Mouse (Mus musculus): ENCODE data around the gene Catsper1. TPM values are rescaled to one million over a fixed set of nuclear protein-coding genes. Genes with fewer than 3 reads are reported as not detected.

Gene Catsper1
- polyA plus RNA-seq, 1 experiment from 2014 or later, result not detected

DNA sequence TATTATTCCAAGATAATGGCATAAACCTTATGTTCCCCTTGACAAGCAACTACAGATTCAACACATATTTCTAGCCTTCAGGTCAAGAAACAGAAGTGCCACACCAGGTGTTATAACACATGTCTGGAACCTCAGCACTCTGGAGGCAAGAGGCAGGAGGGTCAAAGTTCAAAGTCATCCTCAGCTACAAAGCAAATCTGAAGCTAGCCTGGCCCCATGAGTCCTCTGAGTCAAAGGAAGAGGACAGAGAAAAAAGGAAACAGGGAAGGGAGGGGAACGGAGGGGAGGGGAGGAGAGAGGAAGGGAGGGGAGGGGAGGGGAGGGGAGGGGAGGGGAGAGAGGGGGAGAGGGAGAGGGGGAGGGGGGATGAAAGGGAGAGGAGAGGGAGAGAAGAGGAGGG lies 20.5 kb downstream of the Catsper1 start:
- WGBS (ENCODE audit: insufficient replicate concordance), result no CpG with 5 or more reads among the region's 1 CpGs
- H3K4me2 ChIP-seq, result no peak overlapping the region
- no peak overlapping the region for H3K4me3 ChIP-seq (replicated peaks)
- ATAC-seq (ENCODE audit: insufficient read depth), result no peak
- no peak overlapping the region for H3K27ac ChIP-seq (replicated peaks)
- no peaks in the 10 kb centered on the region for H3K9me3 ChIP-seq (replicated peaks)
- H3K27me3 ChIP-seq, result no peaks in the 10 kb centered on the region
- H3K4me1 ChIP-seq (replicated peaks), result no peaks in the 10 kb centered on the region
- H3K36me3 ChIP-seq (replicated peaks), result no peaks in the 10 kb centered on the region
- no peak overlapping the region for H3K9ac ChIP-seq

DNA sequence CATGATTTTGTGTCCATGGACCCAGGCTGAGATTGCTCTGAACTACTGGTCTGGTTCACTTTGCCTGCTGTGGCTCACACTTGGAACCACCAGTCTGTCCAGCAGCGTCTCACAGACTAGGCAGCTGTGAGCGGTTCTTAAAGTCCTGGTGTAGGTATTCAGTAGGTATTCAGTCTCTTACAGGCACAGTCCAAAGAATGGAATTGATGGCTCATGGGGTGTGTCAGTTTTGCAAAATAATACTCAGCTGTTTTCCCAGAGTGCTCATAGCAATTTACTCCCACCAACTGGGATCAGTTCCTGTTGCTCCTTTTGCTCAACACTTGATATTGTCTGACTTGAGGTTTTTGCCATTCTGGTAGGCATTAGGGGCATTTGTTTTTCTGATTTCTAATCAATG lies 26.6 kb downstream of the Catsper1 start:
- no peak overlapping the region for H3K4me3 ChIP-seq (replicated peaks)
- H3K9ac ChIP-seq, result no peak overlapping the region
- H3K27me3 ChIP-seq, result no peaks in the 10 kb centered on the region
- WGBS (ENCODE audit: insufficient replicate concordance), result 77% methylated on average over 2 of the region's 2 CpGs
- no peak overlapping the region for H3K4me2 ChIP-seq
- no peaks in the 10 kb centered on the region for H3K9me3 ChIP-seq (replicated peaks)
- no peak for ATAC-seq (ENCODE audit: insufficient read depth)
- peaks cover 16% of the 10 kb centered on the region for H3K36me3 ChIP-seq (replicated peaks)
- H3K4me1 ChIP-seq (replicated peaks), result peaks cover 24% of the 10 kb centered on the region
- H3K27ac ChIP-seq (replicated peaks), result no peak overlapping the region

DNA sequence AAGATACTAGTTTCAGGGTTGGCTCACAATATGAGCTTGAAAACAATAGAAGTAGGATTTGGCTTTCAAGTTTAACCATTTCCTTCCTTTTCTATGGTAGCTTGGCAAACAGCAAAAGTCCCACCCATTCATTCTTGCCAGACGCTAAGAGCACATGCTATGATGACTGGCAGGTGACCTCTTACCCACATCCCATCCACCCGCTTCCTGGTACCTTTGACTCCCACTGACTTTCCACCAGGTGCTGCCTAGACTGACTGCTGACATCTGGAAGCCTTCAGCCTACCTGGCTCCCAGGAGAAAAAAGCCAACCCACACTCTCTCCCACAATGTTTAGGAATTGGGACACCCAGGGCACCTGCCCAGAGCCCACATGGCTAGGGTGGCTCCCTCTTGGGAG lies 28.6 kb downstream of the Catsper1 start:
- 0 out of 2 replicates have a peak overlapping the region, but pooled peaks have one; percentile 21 for H3K9ac ChIP-seq
- H3K27me3 ChIP-seq, result no peaks in the 10 kb centered on the region
- no peak overlapping the region for H3K4me3 ChIP-seq (replicated peaks)
- no peak for ATAC-seq (ENCODE audit: insufficient read depth)
- WGBS (ENCODE audit: insufficient replicate concordance), result 74% methylated on average over 2 of the region's 2 CpGs
- no peaks in the 10 kb centered on the region for H3K9me3 ChIP-seq (replicated peaks)
- no peak overlapping the region for H3K27ac ChIP-seq (replicated peaks)
- no peak overlapping the region for H3K4me2 ChIP-seq
- peaks cover 40% of the 10 kb centered on the region for H3K4me1 ChIP-seq (replicated peaks)
- peaks cover 28% of the 10 kb centered on the region for H3K36me3 ChIP-seq (replicated peaks)

GRCm38 (mm10) chr19:5365751-5366150 lies 30.2 kb downstream of the Catsper1 start:
- H3K27me3 ChIP-seq, result no peaks in the 10 kb centered on the region
- peaks cover 44% of the 10 kb centered on the region for H3K36me3 ChIP-seq (replicated peaks)
- H3K4me3 ChIP-seq (replicated peaks), result peak overlapping the region; percentile 78
- peaks cover 40% of the 10 kb centered on the region for H3K4me1 ChIP-seq (replicated peaks)
- no peaks in the 10 kb centered on the region for H3K9me3 ChIP-seq (replicated peaks)
- peak overlapping the region; percentile 93 for H3K4me2 ChIP-seq
- H3K27ac ChIP-seq (replicated peaks), result peak overlapping the region; percentile 95; the same call in 1 of the 2 replicates
- 3% methylated on average over 11 of the region's 11 CpGs for WGBS (ENCODE audit: insufficient replicate concordance)
- H3K9ac ChIP-seq, result peak overlapping the region; percentile 81
- no peak for ATAC-seq (ENCODE audit: insufficient read depth)

GRCm38 (mm10) chr19:5366175-5367052 lies 30.9 kb downstream of the Catsper1 start, which contains the start of gene Eif1ad:
Gene Eif1ad, plus strand, starts transcription at chr19:5366741.
- no peaks in the 10 kb centered on the region for H3K27me3 ChIP-seq
- peaks cover 49% of the 10 kb centered on the region for H3K36me3 ChIP-seq (replicated peaks)
- peak within 1 kb of the TSS; percentile 93 for H3K4me2 ChIP-seq
- H3K9ac ChIP-seq, result peak within 1 kb of the TSS; percentile 81
- ATAC-seq (ENCODE audit: insufficient read depth), result peak; percentile 93
- peaks cover 40% of the 10 kb centered on the region for H3K4me1 ChIP-seq (replicated peaks)
- H3K4me3 ChIP-seq (replicated peaks), result peak within 1 kb of the TSS; percentile 78
- H3K9me3 ChIP-seq (replicated peaks), result no peaks in the 10 kb centered on the region
- under 1% methylated on average over 92 of the region's 92 CpGs for WGBS (ENCODE audit: insufficient replicate concordance)
- peak within 1 kb of the TSS; percentile 95 for H3K27ac ChIP-seq (replicated peaks)

DNA sequence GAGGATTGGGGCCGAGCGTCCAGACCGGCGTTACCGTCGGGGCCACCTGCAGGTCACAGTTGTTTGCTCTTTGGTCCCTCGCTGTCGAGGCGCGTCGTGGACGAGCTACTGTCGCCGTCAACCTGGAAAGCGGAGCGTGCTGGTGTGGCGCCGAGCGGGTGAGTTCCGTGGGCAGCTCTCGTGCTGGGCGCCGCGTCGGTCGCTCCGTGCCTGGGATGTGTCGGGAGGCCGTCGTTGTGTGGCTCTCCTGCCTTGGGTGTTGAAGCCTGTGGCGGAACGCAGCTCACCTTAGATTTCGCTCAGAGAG lies 31.5 kb downstream of the Catsper1 start, which contains the start of gene Banf1:
TSS of gene Banf1 (minus strand) at position 116 of the 307 bp plus-strand sequence.
- peak within 1 kb of the TSS; percentile 78 for H3K4me3 ChIP-seq (replicated peaks)
- WGBS (ENCODE audit: insufficient replicate concordance), result under 1% methylated on average over 33 of the region's 33 CpGs

DNA sequence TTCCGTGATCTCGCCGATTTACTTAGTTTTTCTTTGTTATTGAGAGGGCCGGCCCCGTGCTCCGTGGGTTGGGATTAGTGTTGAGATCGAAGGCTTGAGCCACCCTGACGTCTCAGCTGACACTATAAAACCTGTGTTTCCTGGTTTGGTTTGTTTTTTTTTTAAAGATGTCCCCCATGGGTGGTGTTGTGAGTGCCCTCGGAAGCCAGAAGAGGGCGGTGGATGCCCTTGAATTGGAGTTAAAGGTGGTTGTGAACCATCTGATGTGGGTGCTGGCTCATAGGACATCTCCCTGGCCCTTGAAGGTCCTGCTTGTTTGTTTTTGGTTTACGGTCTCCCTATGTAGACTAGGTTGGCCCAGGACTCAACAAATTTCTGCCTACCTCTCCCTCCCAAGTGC lies 31.9 kb downstream of the Catsper1 start:
- H3K4me2 ChIP-seq, result peak overlapping the region; percentile 93
- H3K9me3 ChIP-seq (replicated peaks), result no peaks in the 10 kb centered on the region
- H3K4me3 ChIP-seq (replicated peaks), result peak overlapping the region; percentile 78
- peaks cover 40% of the 10 kb centered on the region for H3K4me1 ChIP-seq (replicated peaks)
- ATAC-seq (ENCODE audit: insufficient read depth), result no peak
- WGBS (ENCODE audit: insufficient replicate concordance), result 8% methylated on average over 11 of the region's 11 CpGs
- H3K9ac ChIP-seq, result peak overlapping the region; percentile 81
- H3K27ac ChIP-seq (replicated peaks), result peak overlapping the region; percentile 95
- H3K27me3 ChIP-seq, result no peaks in the 10 kb centered on the region
- peaks cover 59% of the 10 kb centered on the region for H3K36me3 ChIP-seq (replicated peaks)

More for the DNA sequence above, 31.5 kb downstream of the Catsper1 start, which contains the start of gene Banf1:
- Histone ChIP-seq H3K27me3 (no peaks in the 10 kb centered on the region), H3K27ac (replicated peaks) (peak within 1 kb of the TSS; percentile 95), H3K9me3 (replicated peaks) (no peaks in the 10 kb centered on the region), H3K9ac (peak within 1 kb of the TSS; percentile 81), H3K4me1 (replicated peaks) (peaks cover 40% of the 10 kb centered on the region), H3K36me3 (replicated peaks) (peaks cover 54% of the 10 kb centered on the region), H3K4me2 (peak within 1 kb of the TSS; percentile 93)
- peak; percentile 4 for ATAC-seq (ENCODE audit: insufficient read depth)

- Histone ChIP-seq H3K9me3 (replicated peaks) (no peaks in the 10 kb centered on the region), H3K27me3 (no peaks in the 10 kb centered on the region), H3K27ac (replicated peaks) (no peak overlapping the region), H3K4me1 (replicated peaks) (peaks cover 19% of the 10 kb centered on the region), H3K4me2 (no peak overlapping the region), H3K36me3 (replicated peaks) (peaks cover 56% of the 10 kb centered on the region), H3K4me3 (replicated peaks) (no peak overlapping the region), H3K9ac (no peak overlapping the region)
- 70% methylated on average over 3 of the region's 3 CpGs for WGBS (ENCODE audit: insufficient replicate concordance)
- no peak for ATAC-seq (ENCODE audit: insufficient read depth)
Observed at GRCm38 (mm10) chr19:5370932-5371331, 35.4 kb downstream of the Catsper1 start.

DNA sequence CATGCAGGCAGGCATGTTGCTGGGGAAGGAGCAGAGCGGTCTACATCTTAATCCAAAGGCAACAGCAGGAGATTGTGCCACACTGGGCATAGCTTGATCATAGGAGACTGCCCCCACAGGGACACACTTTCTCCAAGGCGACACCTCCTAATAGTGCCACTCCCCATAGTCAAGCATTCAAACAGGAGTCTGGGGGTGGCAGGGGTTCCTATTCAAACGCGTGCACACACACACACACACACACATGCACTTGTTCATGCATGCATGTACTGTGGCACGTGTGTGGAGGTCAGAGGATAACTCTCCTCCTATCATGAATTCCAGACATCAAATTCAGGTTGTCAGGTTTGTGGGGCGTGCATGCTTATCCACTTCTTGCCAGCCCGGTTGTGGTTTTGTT lies 37.2 kb downstream of the Catsper1 start:
- WGBS (ENCODE audit: insufficient replicate concordance), result 82% methylated on average over 7 of the region's 7 CpGs
- H3K4me3 ChIP-seq (replicated peaks), result no peak overlapping the region
- no peak overlapping the region for H3K27ac ChIP-seq (replicated peaks)
- no peak overlapping the region for H3K4me2 ChIP-seq
- H3K9ac ChIP-seq, result no peak overlapping the region
- H3K27me3 ChIP-seq, result no peaks in the 10 kb centered on the region
- no peak for ATAC-seq (ENCODE audit: insufficient read depth)
- H3K36me3 ChIP-seq (replicated peaks), result peaks cover 67% of the 10 kb centered on the region
- peaks cover 11% of the 10 kb centered on the region for H3K4me1 ChIP-seq (replicated peaks)
- H3K9me3 ChIP-seq (replicated peaks), result no peaks in the 10 kb centered on the region

GRCm38 (mm10) chr19:5374177-5374576 lies 38.6 kb downstream of the Catsper1 start:
- no peak for ATAC-seq (ENCODE audit: insufficient read depth)
- Histone ChIP-seq H3K9me3 (replicated peaks) (no peaks in the 10 kb centered on the region), H3K27ac (replicated peaks) (no peak overlapping the region)

DNA sequence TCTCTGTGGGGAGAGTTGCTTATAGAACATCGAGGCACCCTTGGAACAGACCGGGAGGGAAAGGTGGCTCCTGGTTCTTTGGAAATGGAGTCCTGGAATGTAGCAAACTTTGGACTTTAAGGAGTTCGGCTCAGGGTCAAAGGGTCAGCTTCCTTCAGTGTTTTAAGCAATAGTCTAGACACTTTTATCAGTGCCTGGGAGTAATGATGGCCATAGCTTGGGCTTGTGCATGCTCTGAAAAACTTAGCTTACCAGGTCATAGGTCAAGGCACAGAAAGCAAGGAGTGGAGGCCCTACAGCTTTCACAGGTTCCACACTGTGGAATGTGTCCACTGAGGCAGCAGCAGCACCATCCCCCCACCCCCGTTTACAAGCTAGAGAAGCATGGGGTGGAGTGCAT lies 39.2 kb downstream of the Catsper1 start:
- peaks cover 69% of the 10 kb centered on the region for H3K36me3 ChIP-seq (replicated peaks)
- H3K27ac ChIP-seq (replicated peaks), result no peak overlapping the region
- H3K9ac ChIP-seq, result no peak overlapping the region
- no peak overlapping the region for H3K4me3 ChIP-seq (replicated peaks)
- no peaks in the 10 kb centered on the region for H3K4me1 ChIP-seq (replicated peaks)
- no peak for ATAC-seq (ENCODE audit: insufficient read depth)
- no peak overlapping the region for H3K4me2 ChIP-seq
- 64% methylated on average over 4 of the region's 4 CpGs for WGBS (ENCODE audit: insufficient replicate concordance)
- no peaks in the 10 kb centered on the region for H3K27me3 ChIP-seq
- H3K9me3 ChIP-seq (replicated peaks), result no peaks in the 10 kb centered on the region

More at GRCm38 (mm10) chr19:5374177-5374576, 38.6 kb downstream of the Catsper1 start:
- Histone ChIP-seq H3K4me1 (replicated peaks) (no peaks in the 10 kb centered on the region), H3K9ac (no peak overlapping the region), H3K27me3 (no peaks in the 10 kb centered on the region), H3K4me2 (no peak overlapping the region), H3K36me3 (replicated peaks) (peaks cover 69% of the 10 kb centered on the region), H3K4me3 (replicated peaks) (no peak overlapping the region)
- WGBS (ENCODE audit: insufficient replicate concordance), result 75% methylated on average over 4 of the region's 4 CpGs

All from liver, embryonic 15.5 days (tissue).